Mouse (Mus musculus) lung, postnatal 0 days (tissue): Measurements from ENCODE around the gene Exoc3l.

Experiments used
- CTCF ChIP-seq: IDR thresholded peaks from 2 replicates; pipeline ENCODE4 v1.5.1; 2016; ENCODE audit warnings: antibody characterized with exemption, mild to moderate bottlenecking
- EP300 ChIP-seq: IDR thresholded peaks from 2 replicates; pipeline ENCODE4 v1.6.1; 2016; ENCODE audit warnings: antibody characterized with exemption, mild to moderate bottlenecking, control low read depth

DNA sequence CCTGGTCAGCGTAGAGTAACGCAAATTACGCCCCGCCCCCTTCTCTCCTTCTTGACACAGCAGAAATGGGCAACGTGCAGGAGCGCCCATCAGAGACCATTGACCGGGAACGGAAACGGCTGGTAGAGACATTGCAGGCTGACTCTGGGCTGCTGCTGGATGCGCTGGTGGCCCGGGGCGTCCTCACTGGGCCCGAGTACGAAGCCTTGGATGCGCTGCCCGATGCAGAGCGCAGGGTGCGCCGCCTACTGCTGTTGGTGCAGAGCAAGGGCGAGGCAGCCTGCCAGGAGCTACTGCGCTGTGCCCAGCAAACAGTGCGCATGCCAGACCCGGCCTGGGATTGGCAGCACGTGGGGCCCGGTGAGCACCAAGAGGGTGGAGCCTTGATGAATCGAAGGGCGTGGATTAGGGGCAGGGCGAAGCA, 17.0 kb downstream of the Exoc3l start:
- peak; percentile 64 for TF ChIP-seq CTCF
- TF ChIP-seq EP300, result no peak
